Mouse (Mus musculus) brain, adult 2 months (tissue): ENCODE measurements at regions not wholly inside any gene's neighbourhood (a gene's known extent, or its start where the extent isn't known, plus 50 kb on each side); places are given as distances from the start of the nearest gene placed in this dataset.
A peak's percentile ranks its signal among the peaks of the same experiment; 100 is the strongest.

Experiments
- DNase-seq: peaks from one replicate; pipeline ENCODE4 v3.0.0; 2011; ENCODE audit warnings: low read depth, low spot score

GRCm38 (mm10) chr9:82712769-82713733, 116.3 kb upstream of the Irak1bp1 start:
- no peak for DNase-seq

DNA sequence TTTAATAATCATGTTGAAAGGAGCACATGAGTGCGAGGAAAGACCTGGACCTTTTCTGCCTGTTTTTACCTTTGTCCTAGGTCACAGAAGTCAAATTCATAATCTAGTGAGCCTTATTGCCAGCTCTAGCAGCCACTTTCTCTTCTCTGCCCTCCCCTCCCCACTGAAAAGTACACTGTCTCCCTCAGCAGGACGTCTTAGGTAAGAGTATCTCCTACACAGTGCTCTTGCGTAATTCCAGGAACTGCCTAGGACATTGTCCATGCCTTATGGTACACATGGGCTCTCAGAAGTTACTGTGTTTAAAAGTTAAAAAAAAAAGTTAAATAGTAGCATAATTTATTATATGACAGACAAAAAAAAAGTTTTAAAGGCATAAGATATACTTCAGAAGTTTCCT, 100.7 kb upstream of the Irak1bp1 start:
- DNase-seq = no peak

- DNase-seq = peak; percentile 15
Measured at GRCm38 (mm10) chr9:82729646-82730045, 99.7 kb upstream of the Irak1bp1 start.

DNA sequence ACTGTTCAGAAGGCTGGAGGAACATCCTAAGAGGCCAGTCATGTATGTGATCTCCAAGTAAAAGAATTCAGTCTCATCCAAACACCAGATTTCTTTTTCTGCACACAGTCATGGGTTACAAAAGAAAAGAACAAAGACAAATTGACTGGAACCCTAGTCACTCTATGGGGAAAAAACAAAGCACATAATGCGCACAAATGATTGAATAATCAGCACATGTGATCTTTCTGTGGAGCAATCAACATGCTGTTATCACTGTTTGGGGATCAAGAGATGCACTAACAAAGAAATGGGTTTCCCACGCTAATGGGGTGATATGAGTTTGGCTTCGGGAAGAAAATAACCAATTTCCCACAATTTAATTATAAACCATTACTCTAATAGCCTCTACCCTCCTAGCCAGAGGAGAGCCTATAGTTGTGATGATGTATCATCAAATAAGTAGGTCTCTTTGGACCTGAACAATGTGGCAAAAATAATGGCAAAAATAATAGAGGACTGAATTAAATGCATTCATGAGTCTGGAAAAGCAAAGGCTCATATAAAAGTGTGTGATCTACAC, 96.2 kb upstream of the Irak1bp1 start:
- no peak for DNase-seq

- peak; percentile 36 for DNase-seq
Measured at GRCm38 (mm10) chr9:82734959-82735358, 94.4 kb upstream of the Irak1bp1 start.

GRCm38 (mm10) chr9:82759979-82760378, 69.4 kb upstream of the Irak1bp1 start:
- DNase-seq = no peak

- DNase-seq = no peak
Measured at GRCm38 (mm10) chr9:82760682-82761468, 68.5 kb upstream of the Irak1bp1 start.

GRCm38 (mm10) chr9:82763651-82764050, 65.7 kb upstream of the Irak1bp1 start:
- no peak for DNase-seq
